Mouse (Mus musculus) splenic B cell, adult 2 months (primary cell): ENCODE measurements around the gene Znhit2.
"Not testable (repeated sequence)": the region's sequence is repeated elsewhere in the genome, so short reads cannot be mapped to it uniquely, and the experiment has no call there.

ENCODE experiments used
- DNase-seq: peaks from one replicate; pipeline ENCODE4 v3.0.0-alpha.2; 2011; ENCODE audit warnings: low read depth, low spot score
- H3K27me3 ChIP-seq: 2 replicates; pipeline ENCODE4 v1.6.1; 2012; ENCODE audit warnings: mild to moderate bottlenecking, low read length, moderate library complexity, mixed read lengths; ENCODE audit not compliant: control insufficient read depth, poor library complexity, insufficient read depth, severe bottlenecking
- H3K36me3 ChIP-seq: 2 replicates; pipeline ENCODE4 v1.6.1; 2012; ENCODE audit warnings: mild to moderate bottlenecking, low read length, moderate library complexity, mixed read lengths; ENCODE audit not compliant: control insufficient read depth, poor library complexity, insufficient read depth, severe bottlenecking

Gene Znhit2

DNA sequence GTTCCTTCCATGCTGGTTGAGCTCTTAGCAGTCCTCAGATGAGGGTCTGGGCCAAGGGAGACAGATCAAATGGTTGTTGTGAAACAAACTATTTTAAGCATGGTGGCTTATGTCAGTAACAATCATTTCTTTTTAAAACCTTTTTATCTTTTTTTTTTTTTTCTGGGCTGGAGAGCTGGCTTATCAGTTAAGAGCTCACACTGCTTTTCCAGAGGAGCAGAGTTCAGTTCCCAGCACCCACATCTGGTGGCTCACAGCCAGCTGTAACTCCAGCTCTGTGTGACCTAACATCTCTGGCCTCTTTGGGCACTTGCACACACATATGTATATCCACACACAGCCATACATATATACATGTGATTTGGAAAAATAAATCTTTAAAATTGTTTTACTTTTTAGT is 23.3 kb upstream of the Znhit2 start:
- DNase-seq, result no peak
- no peaks in the 10 kb centered on the region for H3K27me3 ChIP-seq

DNA sequence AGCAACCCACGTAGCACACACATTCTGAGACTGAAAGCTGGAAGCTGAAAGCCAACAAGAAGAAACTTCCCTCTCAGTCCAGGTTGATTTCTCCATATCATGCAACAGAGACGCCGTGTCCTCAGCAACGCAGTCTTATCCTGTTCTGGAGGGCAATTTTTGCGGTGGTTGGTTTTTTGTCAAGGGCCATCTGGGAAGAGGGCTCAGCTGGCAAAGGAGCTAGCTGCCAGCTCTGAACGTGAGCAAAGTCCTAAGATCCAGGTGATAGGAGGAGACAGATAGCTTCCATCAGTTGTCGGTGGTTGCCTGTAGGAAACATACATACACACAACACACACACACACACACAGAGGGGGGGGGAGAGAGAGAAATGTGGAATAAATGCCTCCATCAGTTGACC is 22.7 kb upstream of the Znhit2 start:
- no peaks in the 10 kb centered on the region for H3K36me3 ChIP-seq
- DNase-seq, result no peak
- H3K27me3 ChIP-seq, result no peaks in the 10 kb centered on the region

More for the DNA sequence above, 23.3 kb upstream of the Znhit2 start:
- H3K36me3 ChIP-seq, result no peaks in the 10 kb centered on the region

GRCm38 (mm10) chr19:6040002-6040401 is 21.0 kb upstream of the Znhit2 start:
- peak; percentile 51 for DNase-seq
- Histone ChIP-seq H3K27me3 (no peaks in the 10 kb centered on the region), H3K36me3 (no peaks in the 10 kb centered on the region)

DNA sequence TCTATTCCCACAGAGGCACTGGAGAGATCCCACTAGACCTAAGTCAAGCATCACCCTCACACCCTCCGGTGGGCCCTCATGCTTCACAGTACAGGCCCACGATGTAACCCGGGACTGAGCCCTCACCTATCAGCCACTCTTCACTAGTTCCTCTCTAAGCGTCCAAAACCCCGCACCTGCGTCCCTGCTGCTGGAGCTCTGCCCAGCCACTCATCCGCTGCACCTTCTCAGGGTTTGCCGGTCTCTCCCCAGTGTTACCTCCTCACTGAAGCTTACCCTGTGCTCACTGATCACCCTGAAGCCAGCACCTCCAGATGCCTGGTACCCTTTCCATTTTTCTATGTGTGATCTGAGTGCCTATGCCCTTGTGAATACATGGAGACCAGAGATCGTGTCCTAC is 18.7 kb upstream of the Znhit2 start:
- H3K27me3 ChIP-seq, result no peaks in the 10 kb centered on the region
- DNase-seq, result no peak
- H3K36me3 ChIP-seq, result no peaks in the 10 kb centered on the region

DNA sequence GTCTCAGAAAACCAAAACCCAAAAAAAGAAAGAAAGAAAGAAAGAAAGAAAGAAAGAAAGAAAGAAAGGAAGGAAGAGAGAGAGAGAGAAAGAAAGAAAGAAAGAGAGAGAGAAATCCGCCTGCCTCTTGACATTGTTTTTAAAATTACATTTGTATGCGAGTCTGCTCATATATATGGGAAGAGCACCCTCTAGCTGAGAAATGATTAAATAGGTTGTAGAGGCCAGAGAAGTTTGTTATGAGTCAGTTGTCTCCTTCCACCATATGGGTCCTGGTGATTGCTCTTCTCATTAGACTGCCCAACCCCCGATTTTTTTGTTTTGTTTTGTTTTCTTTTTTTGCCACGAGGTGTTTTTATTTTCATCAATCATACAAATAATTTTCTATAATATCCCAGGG is 16.9 kb upstream of the Znhit2 start:
- peak; percentile 77 for DNase-seq
- H3K27me3 ChIP-seq, H3K36me3 ChIP-seq: not testable (repeated sequence)

DNA sequence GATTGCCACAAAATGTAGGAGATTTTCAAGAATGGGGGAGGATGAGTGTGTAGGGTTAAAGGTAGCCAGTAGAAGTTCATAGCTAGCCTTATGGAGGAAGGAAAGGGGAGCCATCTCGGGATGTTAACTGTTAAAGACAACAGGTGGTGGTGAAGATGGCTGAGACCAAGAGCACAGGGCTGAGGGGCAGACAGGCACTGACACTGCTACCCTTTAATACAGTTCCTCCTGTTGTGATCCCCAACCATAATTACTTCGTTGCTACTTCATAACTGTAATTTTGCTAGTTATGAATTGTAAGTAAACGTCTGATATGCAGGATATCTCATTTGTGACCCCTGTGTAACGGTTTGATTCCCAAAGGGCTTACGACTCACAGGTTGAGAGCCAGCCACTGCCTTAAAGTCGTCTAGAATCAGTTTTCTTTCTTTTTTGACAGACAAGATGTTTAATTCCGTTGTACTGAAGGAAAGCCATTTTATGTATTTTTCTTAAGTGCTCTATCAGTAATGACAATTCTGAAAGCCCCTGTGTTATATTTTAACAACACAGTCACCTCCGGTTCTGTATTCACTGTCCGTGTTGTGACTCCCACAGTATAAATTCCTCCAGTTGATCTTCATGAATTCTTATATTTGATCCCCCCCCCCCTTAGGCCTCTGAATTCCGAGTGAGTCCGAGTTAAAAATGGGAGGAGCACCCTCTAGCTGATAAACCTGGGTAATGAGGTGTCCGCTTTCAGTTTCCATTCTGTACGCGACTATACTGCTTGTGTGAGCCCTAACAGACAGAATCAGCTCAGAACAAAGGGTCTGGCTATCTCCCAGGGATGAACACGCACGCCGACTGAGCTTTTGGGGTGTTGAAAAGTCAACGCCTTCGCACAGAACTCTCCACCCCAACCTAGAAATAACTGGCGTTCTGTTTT is 15.4 kb upstream of the Znhit2 start:
- H3K27me3 ChIP-seq, result no peaks in the 10 kb centered on the region
- peaks cover 9% of the 10 kb centered on the region for H3K36me3 ChIP-seq
- DNase-seq, result peak; percentile 78

DNA sequence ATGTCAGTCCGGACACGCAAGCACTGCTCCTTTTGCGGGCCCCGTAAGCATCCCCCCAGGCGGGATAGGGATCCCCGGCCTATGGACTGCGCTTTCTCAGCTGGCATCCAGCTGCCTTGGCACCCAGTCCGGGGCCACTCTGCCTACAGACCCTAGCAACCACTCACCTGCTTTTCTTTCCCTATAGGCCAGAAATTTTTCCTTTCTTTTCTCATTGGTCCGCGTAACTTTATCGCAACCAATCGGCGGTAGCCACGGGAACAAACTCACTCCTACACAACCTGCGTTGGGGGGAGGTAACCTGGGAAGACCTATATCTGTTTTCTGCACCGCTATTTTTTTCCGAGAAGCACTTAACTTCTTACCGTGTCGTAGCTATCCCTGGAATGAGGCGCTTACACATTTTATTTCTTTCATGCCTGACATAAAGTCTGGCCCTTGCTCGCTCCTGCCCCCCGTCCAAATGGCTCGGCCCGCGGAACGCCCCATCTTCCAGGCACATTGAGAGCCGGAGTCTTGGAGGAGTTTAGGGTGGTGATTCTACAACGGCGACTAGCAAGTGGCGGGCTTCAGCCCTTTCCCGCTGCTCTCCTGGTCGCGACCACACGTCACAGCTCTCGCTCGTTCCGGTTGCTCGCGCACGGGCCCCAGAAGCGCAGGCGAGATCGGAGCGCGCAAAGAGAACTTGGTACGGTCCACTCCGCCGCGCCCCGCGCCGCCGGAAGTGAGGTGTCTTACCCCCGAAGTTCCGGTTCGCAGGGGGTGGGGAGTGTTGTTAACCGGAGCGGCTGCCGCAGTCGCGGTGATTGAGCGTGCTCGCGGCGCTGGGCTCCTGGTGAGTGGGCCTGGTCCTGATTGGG is 14.5 kb upstream of the Znhit2 start, which contains the start of gene Syvn1:
TSS of gene Syvn1 (plus strand) at position 283 of the 860 bp plus-strand sequence.
- Histone ChIP-seq H3K36me3 (peaks cover 12% of the 10 kb centered on the region), H3K27me3 (no peaks in the 10 kb centered on the region)
- peak; percentile 95 for DNase-seq

DNA sequence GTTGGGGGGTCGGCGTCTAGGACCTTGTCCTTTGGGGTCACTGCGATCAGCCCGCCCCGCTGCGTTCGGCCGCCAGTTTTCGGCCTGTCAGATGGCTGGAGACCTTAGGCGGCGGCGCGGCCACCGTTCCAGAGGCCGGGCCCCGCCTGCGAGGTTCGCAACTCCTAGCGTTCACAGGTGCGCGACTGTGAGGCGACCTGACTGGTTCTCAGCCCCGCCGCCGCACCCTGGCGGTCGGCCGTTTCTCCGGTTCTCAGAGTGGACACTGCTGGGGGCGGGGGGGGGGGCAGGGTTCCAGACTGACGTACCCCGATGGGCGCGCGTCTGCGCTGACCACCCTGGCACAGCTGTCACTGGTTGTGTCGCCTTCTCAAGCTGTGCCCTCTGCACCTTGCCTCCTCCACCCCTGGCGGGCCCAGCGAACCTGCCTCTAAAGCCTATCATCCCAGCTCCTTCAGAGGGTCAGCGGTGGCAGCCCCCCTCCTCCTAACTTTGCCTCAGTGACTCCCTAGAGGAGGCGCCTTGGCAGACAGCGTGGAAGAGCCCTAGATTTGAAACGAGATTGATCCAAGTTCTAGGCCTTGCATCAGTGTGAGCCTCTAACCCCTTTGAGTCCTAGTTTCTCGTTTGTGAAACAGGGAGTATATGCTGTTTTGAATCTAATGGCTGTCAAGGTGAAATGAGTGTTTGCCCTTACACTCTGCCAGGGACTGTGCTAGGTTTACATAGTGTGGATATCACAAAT is 13.7 kb upstream of the Znhit2 start:
- no peaks in the 10 kb centered on the region for H3K27me3 ChIP-seq
- no peak for DNase-seq
- peaks cover 20% of the 10 kb centered on the region for H3K36me3 ChIP-seq

DNA sequence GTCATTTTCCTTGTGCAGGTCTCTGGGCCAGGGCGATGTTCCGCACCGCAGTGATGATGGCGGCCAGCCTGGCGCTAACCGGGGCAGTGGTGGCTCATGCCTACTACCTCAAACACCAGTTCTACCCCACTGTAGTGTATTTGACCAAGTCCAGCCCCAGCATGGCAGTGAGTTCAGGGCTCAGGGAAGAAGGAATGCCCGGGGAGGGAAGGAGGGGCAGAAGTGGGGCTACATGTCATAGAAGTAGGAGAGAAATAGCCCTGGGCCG is 13.2 kb upstream of the Znhit2 start:
- peaks cover 23% of the 10 kb centered on the region for H3K36me3 ChIP-seq
- no peak for DNase-seq
- no peaks in the 10 kb centered on the region for H3K27me3 ChIP-seq

GRCm38 (mm10) chr19:6048681-6049410 is 12.1 kb upstream of the Znhit2 start:
- Histone ChIP-seq H3K36me3 (peaks cover 28% of the 10 kb centered on the region), H3K27me3 (no peaks in the 10 kb centered on the region)
- peak; percentile 80 for DNase-seq

- H3K36me3 ChIP-seq, result peaks cover 30% of the 10 kb centered on the region
- no peaks in the 10 kb centered on the region for H3K27me3 ChIP-seq
- no peak for DNase-seq
Observed at GRCm38 (mm10) chr19:6052516-6052915, 8.5 kb upstream of the Znhit2 start.

DNA sequence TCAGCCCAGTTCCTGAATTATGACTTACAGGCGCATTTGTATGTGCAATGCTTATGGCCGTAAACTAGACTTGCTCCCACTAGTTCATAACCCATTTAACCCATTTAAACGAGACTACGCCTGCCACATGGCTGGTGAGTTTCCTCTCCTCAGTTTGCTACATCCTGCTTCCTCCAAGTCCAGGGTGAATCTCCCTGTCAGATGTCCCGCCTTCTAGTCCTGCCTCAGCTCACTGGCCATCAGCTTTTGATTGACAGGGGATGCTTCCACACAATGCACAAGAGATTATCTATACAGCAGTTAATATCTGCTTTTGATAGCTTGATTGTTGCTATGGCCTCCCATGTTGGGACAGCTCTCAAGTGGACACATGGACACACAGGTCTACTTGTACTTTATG is 6.7 kb upstream of the Znhit2 start:
- DNase-seq, result no peak
- H3K36me3 ChIP-seq, result peaks cover 30% of the 10 kb centered on the region
- H3K27me3 ChIP-seq, result no peaks in the 10 kb centered on the region

- Histone ChIP-seq H3K27me3 (no peaks in the 10 kb centered on the region), H3K36me3 (peaks cover 19% of the 10 kb centered on the region)
- DNase-seq, result no peak
Observed at GRCm38 (mm10) chr19:6056696-6057095, 4.3 kb upstream of the Znhit2 start.
